Mouse (Mus musculus) intestine, embryonic 14.5 days (tissue): Measurements from ENCODE around the gene Spsb4. TPM values are rescaled to one million over a fixed set of nuclear protein-coding genes. Genes with fewer than 3 reads are reported as not detected.

ENCODE experiments used
- ATAC-seq: fragments of 200-750 bp; cut with Nextera tagmentation; replicated peaks from 2 replicates; pipeline ENCODE4 v1.8.0; 2017; ENCODE audit warnings: low read depth, moderate number of reproducible peaks, moderate TSS enrichment, moderate library complexity; ENCODE audit not compliant: low FRiP score, low TSS enrichment
- DNase-seq: peaks from one replicate; pipeline ENCODE4 v3.0.0-alpha.2; 2018; ENCODE audit warnings: low spot score
- H3K27ac ChIP-seq: fragments of 300-500 bp; sonication (generic); 2 replicates; pipeline ENCODE4 v1.5.1; 2014; ENCODE audit warnings: low read depth, mild to moderate bottlenecking, control low read depth
- H3K27me3 ChIP-seq: fragments of 300-500 bp; sonication (generic); replicated peaks from 2 replicates; pipeline ENCODE4 v1.6.1; 2014; ENCODE audit warnings: low read length, control low read depth; ENCODE audit not compliant: control insufficient read depth, insufficient read depth
- H3K36me3 ChIP-seq: fragments of 300-500 bp; sonication (generic); 2 replicates; pipeline ENCODE4 v1.6.1; 2014; ENCODE audit warnings: low read length, control low read depth; ENCODE audit not compliant: control insufficient read depth, insufficient read depth
- H3K4me1 ChIP-seq: fragments of 300-500 bp; sonication (generic); replicated peaks from 2 replicates; pipeline ENCODE4 v1.6.1; 2014; ENCODE audit warnings: low read length, control low read depth, mixed read lengths; ENCODE audit not compliant: control insufficient read depth, insufficient read depth
- H3K4me2 ChIP-seq: fragments of 300-500 bp; sonication (generic); 2 replicates; pipeline ENCODE4 v1.6.1; 2014; ENCODE audit warnings: low read length
- H3K4me3 ChIP-seq: fragments of 300-500 bp; sonication (generic); 2 replicates; pipeline ENCODE4 v1.5.1; 2014; ENCODE audit warnings: low read depth, low read length, control low read depth, mixed read lengths
- H3K9ac ChIP-seq: fragments of 300-500 bp; sonication (generic); 2 replicates; pipeline ENCODE4 v1.6.1; 2014; ENCODE audit warnings: mild to moderate bottlenecking, low read length
- H3K9me3 ChIP-seq: fragments of 300-500 bp; sonication (generic); 2 replicates; pipeline ENCODE4 v1.6.1; 2016; ENCODE audit warnings: low read length, control low read depth; ENCODE audit not compliant: control insufficient read depth
- WGBS: fragments of 180-500 bp; shearing (Covaris S2); extraction: QIAGEN DNeasy Blood & Tissue Kit; methylation state at CpG from one replicate; pipeline ENCODE4 v1.1.7; 2014; 5-methylcytosine and 5-hydroxymethylcytosine counted together
- polyA plus RNA-seq: library from polyadenylated mRNA; unstranded; fragments of >200 nt; fragmentation: Nextera tagmentation; extraction: Ambion mirVana; gene quantifications from 2 replicates; pipeline ENCODE4 v1.2.1, GENCODE M21; 2014

Spsb4 gene
- polyA plus RNA-seq, 1 experiment from 2014 or later = 28.3 TPM

- 25% methylated on average over 6 of the region's 6 CpGs for WGBS
- H3K4me1 ChIP-seq = peaks cover 44% of the 10 kb centered on the region
- no peaks in the 10 kb centered on the region for H3K36me3 ChIP-seq
- H3K9me3 ChIP-seq = no peaks in the 10 kb centered on the region
- no peak overlapping the region for H3K9ac ChIP-seq
- H3K4me2 ChIP-seq = no peak overlapping the region
- ATAC-seq (no peak), DNase-seq (no peak)
- peak overlapping the region; percentile 43; the same call in 1 of the 2 replicates for H3K27ac ChIP-seq
- H3K4me3 ChIP-seq = no peak overlapping the region
- no peaks in the 10 kb centered on the region for H3K27me3 ChIP-seq
Observed at GRCm38 (mm10) chr9:96958009-96958615, 60.5 kb downstream of the Spsb4 start.

DNA sequence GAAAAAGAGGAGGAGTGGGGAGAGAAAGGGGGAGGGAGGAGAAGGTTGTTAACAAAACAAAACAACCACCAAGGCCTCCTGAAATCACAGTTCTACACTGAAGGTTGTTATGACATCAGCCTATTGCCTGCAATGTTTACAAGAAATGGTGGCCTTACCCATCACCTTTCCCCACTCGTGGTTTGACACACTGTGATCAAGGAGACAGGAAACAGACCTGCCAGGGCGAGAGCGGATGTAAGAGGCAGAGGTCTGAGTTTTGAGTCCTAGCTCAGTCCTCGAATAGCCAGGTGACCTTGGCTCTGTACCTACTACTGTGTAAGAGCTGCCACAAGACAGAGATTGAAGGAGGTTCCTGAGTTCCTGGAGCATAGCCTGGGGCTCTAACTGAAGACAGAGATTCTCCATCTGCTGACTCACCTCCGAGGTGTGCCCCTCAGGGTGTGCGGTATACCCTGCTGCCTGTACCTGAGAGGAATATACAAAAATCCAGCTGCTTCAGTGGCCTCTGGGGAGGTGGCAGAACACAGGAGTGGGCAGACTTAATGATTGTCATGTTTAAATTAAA, 61.3 kb downstream of the Spsb4 start:
- no peaks in the 10 kb centered on the region for H3K36me3 ChIP-seq
- peak overlapping the region; percentile 43; the same call in 1 of the 2 replicates for H3K27ac ChIP-seq
- H3K9me3 ChIP-seq = no peaks in the 10 kb centered on the region
- H3K4me2 ChIP-seq = no peak overlapping the region
- peaks cover 39% of the 10 kb centered on the region for H3K4me1 ChIP-seq
- ATAC-seq (no peak), DNase-seq (no peak)
- H3K9ac ChIP-seq = no peak overlapping the region
- H3K27me3 ChIP-seq = no peaks in the 10 kb centered on the region
- 30% methylated on average over 6 of the region's 6 CpGs for WGBS
- no peak overlapping the region for H3K4me3 ChIP-seq

- no peak overlapping the region for H3K9ac ChIP-seq
- DNase-seq = no peak
- WGBS = 37% methylated on average over 6 of the region's 6 CpGs
- no peak for ATAC-seq
- no peaks in the 10 kb centered on the region for H3K27me3 ChIP-seq
- peaks cover 38% of the 10 kb centered on the region for H3K4me1 ChIP-seq
- H3K4me3 ChIP-seq = no peak overlapping the region
- H3K36me3 ChIP-seq = no peaks in the 10 kb centered on the region
- H3K9me3 ChIP-seq = no peaks in the 10 kb centered on the region
- H3K4me2 ChIP-seq = no peak overlapping the region
- 0 out of 2 replicates have a peak overlapping the region, but pooled peaks have one; percentile 43 for H3K27ac ChIP-seq
Observed at GRCm38 (mm10) chr9:96956646-96957297, 61.9 kb downstream of the Spsb4 start.

GRCm38 (mm10) chr9:96954063-96954809, 64.4 kb downstream of the Spsb4 start:
- H3K4me1 ChIP-seq = peaks cover 39% of the 10 kb centered on the region
- no peaks in the 10 kb centered on the region for H3K9me3 ChIP-seq
- WGBS = 83% methylated on average over 15 of the region's 15 CpGs
- H3K4me3 ChIP-seq = no peak overlapping the region
- H3K27me3 ChIP-seq = no peaks in the 10 kb centered on the region
- no peak overlapping the region for H3K4me2 ChIP-seq
- ATAC-seq = no peak
- H3K9ac ChIP-seq = no peak overlapping the region
- no peaks in the 10 kb centered on the region for H3K36me3 ChIP-seq
- no peak for DNase-seq
- H3K27ac ChIP-seq = no peak overlapping the region

- no peak overlapping the region for H3K4me3 ChIP-seq
- no peak overlapping the region for H3K4me2 ChIP-seq
- peaks cover 37% of the 10 kb centered on the region for H3K4me1 ChIP-seq
- WGBS = 82% methylated on average over 8 of the region's 8 CpGs
- H3K36me3 ChIP-seq = no peaks in the 10 kb centered on the region
- no peaks in the 10 kb centered on the region for H3K27me3 ChIP-seq
- DNase-seq (no peak), ATAC-seq (no peak)
- H3K27ac ChIP-seq = 0 out of 2 replicates have a peak overlapping the region, but pooled peaks have one; percentile 51
- no peak overlapping the region for H3K9ac ChIP-seq
- H3K9me3 ChIP-seq = no peaks in the 10 kb centered on the region
Observed at GRCm38 (mm10) chr9:96953443-96953842, 65.2 kb downstream of the Spsb4 start.

DNA sequence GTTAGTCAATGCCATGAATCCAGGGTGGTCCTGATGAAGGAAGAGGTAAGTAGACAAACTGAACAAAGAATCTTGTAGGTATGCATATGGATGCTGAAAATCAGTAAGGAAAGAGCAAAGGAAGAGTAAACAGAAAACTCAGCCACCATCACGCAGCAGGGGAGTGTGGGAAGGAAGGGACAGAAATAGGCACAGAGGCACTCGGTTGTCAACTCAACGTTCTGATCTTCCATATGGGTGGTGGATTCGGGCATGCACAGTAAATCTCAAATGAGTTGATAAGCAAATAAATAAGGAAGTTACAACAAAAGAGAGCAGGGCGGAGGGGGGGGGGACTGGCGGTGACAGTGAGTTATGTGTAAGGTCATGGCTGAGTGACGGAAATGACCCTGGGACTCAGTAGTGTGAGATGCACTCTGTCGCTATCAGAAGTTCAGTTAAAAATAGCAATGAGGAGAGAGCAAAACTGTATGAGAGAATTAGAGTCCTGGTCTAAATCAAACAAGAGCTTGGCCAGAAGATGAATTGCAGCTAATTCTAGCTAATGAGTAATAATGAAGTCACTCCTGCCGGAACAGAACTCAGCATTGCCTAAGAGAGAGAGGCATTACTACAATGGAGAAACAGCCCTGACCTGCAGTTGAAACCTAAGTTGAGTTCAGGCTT, 66.2 kb downstream of the Spsb4 start:
- Histone ChIP-seq H3K9me3 (no peaks in the 10 kb centered on the region), H3K27me3 (no peaks in the 10 kb centered on the region), H3K4me2 (no peak overlapping the region), H3K4me3 (no peak overlapping the region), H3K9ac (no peak overlapping the region), H3K36me3 (no peaks in the 10 kb centered on the region), H3K27ac (peak overlapping the region; percentile 51), H3K4me1 (peaks cover 27% of the 10 kb centered on the region)
- DNase-seq (no peak), ATAC-seq (peak; percentile 45)
- WGBS = 43% methylated on average over 9 of the region's 9 CpGs

- 69% methylated on average over 9 of the region's 9 CpGs for WGBS
- Histone ChIP-seq H3K9me3 (no peaks in the 10 kb centered on the region), H3K4me3 (no peak overlapping the region), H3K4me1 (peaks cover 22% of the 10 kb centered on the region), H3K9ac (no peak overlapping the region), H3K4me2 (no peak overlapping the region), H3K27me3 (no peaks in the 10 kb centered on the region), H3K36me3 (no peaks in the 10 kb centered on the region), H3K27ac (no peak overlapping the region)
- ATAC-seq (no peak), DNase-seq (no peak)
Observed at GRCm38 (mm10) chr9:96949551-96949950, 69.1 kb downstream of the Spsb4 start.

DNA sequence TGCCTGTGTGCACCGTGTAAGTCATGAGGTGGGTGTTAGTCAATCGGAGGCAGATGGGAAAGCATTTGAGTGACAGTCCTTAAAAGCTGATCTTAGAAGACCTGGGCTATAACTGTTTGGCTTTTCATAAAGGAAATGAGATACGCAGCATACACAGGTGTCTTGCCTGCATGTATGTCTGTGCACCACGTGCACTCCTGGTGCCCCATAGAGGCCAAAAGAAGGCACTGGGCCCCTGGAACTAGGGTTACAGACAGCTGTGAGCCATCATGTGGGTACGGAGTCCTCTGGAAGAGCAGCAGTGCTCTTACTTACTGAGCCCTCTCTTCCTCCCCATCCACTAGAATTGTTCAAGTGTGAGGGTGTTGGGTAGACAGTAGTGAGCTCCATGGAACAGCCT, 70.1 kb downstream of the Spsb4 start:
- H3K4me1 ChIP-seq = peaks cover 21% of the 10 kb centered on the region
- no peak for DNase-seq

More for the DNA sequence above, 70.1 kb downstream of the Spsb4 start:
- no peak for ATAC-seq
- Histone ChIP-seq H3K27ac (no peak overlapping the region), H3K4me3 (no peak overlapping the region), H3K9me3 (no peaks in the 10 kb centered on the region), H3K9ac (no peak overlapping the region), H3K4me2 (no peak overlapping the region), H3K36me3 (peaks cover 5% of the 10 kb centered on the region; the same call in 1 of the 2 replicates), H3K27me3 (no peaks in the 10 kb centered on the region)
- WGBS = 82% methylated on average over 5 of the region's 5 CpGs
